Mouse (Mus musculus): ENCODE measurements around the gene Pgpep1l. TPM values are rescaled to one million over a fixed set of nuclear protein-coding genes. Genes with fewer than 3 reads are reported as not detected.

The Pgpep1l gene
- 0.51 TPM in 1 of 2 replicates, not detected in the other for polyA plus RNA-seq (2014; fragmentation: Nextera tagmentation; extraction: Ambion mirVana)

GRCm38 (mm10) chr7:68264028-68264453, at the start of gene Pgpep1l:
Gene Pgpep1l (minus strand): TSS chr7:68264233.
- 4% methylated on average over 25 of the region's 25 CpGs for WGBS (ENCODE audit: insufficient replicate concordance)
- Histone ChIP-seq H3K27ac (ENCODE audit: low read depth, low read length) (no peak within 1 kb of the TSS), H3K9ac (ENCODE audit: low read depth, low read length) (0 out of 2 replicates have a peak within 1 kb of the TSS, but pooled peaks have one; percentile 35), H3K4me2 (peak within 1 kb of the TSS; percentile 68), H3K27me3 (ENCODE audit: control insufficient read depth, insufficient read depth, low read length) (0 out of 2 replicates have a peak, but pooled peaks cover 7% of the 10 kb centered on the region), H3K4me1 (ENCODE audit: control insufficient read depth, insufficient read depth, low read length) (peaks cover 8% of the 10 kb centered on the region), H3K36me3 (ENCODE audit: control insufficient read depth, insufficient read depth, low read length) (no peaks in the 10 kb centered on the region), H3K9me3 (replicated peaks; ENCODE audit: control insufficient read depth, low read length) (no peaks in the 10 kb centered on the region), H3K4me3 (ENCODE audit: low read depth, low read length) (peak within 1 kb of the TSS; percentile 24)
- peak; percentile 50; the same call in 1 of the 2 replicates for ATAC-seq (replicated peaks; ENCODE audit: insufficient number of reproducible peaks, low FRiP score, low TSS enrichment)

GRCm38 (mm10) chr7:68313038-68313782, 49.2 kb upstream of the Pgpep1l start:
- Histone ChIP-seq H3K9me3 (replicated peaks; ENCODE audit: control insufficient read depth, low read length) (no peaks in the 10 kb centered on the region), H3K27ac (ENCODE audit: low read depth, low read length) (no peak overlapping the region), H3K36me3 (ENCODE audit: control insufficient read depth, insufficient read depth, low read length) (no peaks in the 10 kb centered on the region), H3K4me3 (ENCODE audit: low read depth, low read length) (no peak overlapping the region), H3K4me2 (no peak overlapping the region), H3K4me1 (ENCODE audit: control insufficient read depth, insufficient read depth, low read length) (peaks cover 2% of the 10 kb centered on the region; the same call in 1 of the 2 replicates), H3K27me3 (ENCODE audit: control insufficient read depth, insufficient read depth, low read length) (no peaks in the 10 kb centered on the region), H3K9ac (ENCODE audit: low read depth, low read length) (no peak overlapping the region)
- ATAC-seq (replicated peaks; ENCODE audit: insufficient number of reproducible peaks, low FRiP score, low TSS enrichment): no peak
- WGBS (ENCODE audit: insufficient replicate concordance): 64% methylated on average over 14 of the region's 14 CpGs

DNA sequence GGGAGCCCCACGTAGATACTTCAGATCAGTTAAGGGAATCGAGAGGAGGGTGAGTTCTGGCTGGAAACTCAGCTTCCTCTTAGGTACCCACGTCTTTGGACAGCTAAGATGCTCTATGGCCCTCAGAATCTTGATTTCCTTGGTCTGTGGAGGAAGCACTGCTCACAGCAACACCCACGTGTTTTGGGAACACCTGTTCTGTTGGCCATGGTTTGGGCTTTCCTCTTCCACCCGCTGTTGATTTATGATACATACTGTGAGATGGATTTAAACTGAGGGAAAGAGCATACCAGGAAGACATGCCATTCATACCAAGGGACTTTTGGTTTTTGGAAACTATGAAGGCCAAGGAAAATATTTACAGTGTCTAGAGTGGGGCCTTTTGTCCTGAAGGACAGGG, 48.4 kb upstream of the Pgpep1l start:
- Histone ChIP-seq H3K27me3 (ENCODE audit: control insufficient read depth, insufficient read depth, low read length) (no peaks in the 10 kb centered on the region), H3K4me2 (no peak overlapping the region), H3K4me1 (ENCODE audit: control insufficient read depth, insufficient read depth, low read length) (peaks cover 2% of the 10 kb centered on the region; the same call in 1 of the 2 replicates), H3K9me3 (replicated peaks; ENCODE audit: control insufficient read depth, low read length) (no peaks in the 10 kb centered on the region), H3K4me3 (ENCODE audit: low read depth, low read length) (no peak overlapping the region), H3K27ac (ENCODE audit: low read depth, low read length) (no peak overlapping the region), H3K9ac (ENCODE audit: low read depth, low read length) (no peak overlapping the region), H3K36me3 (ENCODE audit: control insufficient read depth, insufficient read depth, low read length) (no peaks in the 10 kb centered on the region)
- ATAC-seq (replicated peaks; ENCODE audit: insufficient number of reproducible peaks, low FRiP score, low TSS enrichment): no peak
- WGBS (ENCODE audit: insufficient replicate concordance): 83% methylated on average over 5 of the region's 5 CpGs

- H3K27ac ChIP-seq (ENCODE audit: low read depth, low read length): no peak overlapping the region
- H3K9ac ChIP-seq (ENCODE audit: low read depth, low read length): no peak overlapping the region
- no peak for ATAC-seq (replicated peaks; ENCODE audit: insufficient number of reproducible peaks, low FRiP score, low TSS enrichment)
- H3K4me2 ChIP-seq: no peak overlapping the region
- 64% methylated on average over 6 of the region's 6 CpGs for WGBS (ENCODE audit: insufficient replicate concordance)
- no peaks in the 10 kb centered on the region for H3K9me3 ChIP-seq (replicated peaks; ENCODE audit: control insufficient read depth, low read length)
- no peak overlapping the region for H3K4me3 ChIP-seq (ENCODE audit: low read depth, low read length)
- H3K4me1 ChIP-seq (ENCODE audit: control insufficient read depth, insufficient read depth, low read length): peaks cover 2% of the 10 kb centered on the region; the same call in 1 of the 2 replicates
- H3K36me3 ChIP-seq (ENCODE audit: control insufficient read depth, insufficient read depth, low read length): no peaks in the 10 kb centered on the region
- no peaks in the 10 kb centered on the region for H3K27me3 ChIP-seq (ENCODE audit: control insufficient read depth, insufficient read depth, low read length)
Observed at GRCm38 (mm10) chr7:68311469-68311868, 47.4 kb upstream of the Pgpep1l start.

DNA sequence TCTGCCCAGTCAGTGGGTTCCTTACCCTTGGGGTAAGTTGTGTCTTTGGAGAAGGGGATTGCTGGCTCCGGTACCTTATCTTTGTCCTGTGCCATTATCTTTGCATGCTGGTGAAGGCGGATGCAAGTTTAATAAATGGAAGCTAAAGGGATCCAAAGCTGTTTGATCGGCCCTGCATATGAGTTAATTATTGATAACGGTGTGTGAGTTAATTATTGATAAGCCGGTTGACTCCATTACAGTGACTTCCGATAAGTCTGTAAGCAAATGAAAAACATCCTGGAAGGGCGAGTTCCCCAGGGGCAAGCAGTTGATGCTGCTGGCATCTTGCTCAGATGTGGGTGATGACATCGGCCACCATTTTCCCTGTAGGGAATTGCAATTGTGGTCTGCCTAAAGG, 42.7 kb upstream of the Pgpep1l start:
- Histone ChIP-seq H3K27ac (ENCODE audit: low read depth, low read length) (no peak overlapping the region), H3K4me2 (no peak overlapping the region), H3K4me3 (ENCODE audit: low read depth, low read length) (no peak overlapping the region), H3K27me3 (ENCODE audit: control insufficient read depth, insufficient read depth, low read length) (no peaks in the 10 kb centered on the region; the same call in 1 of the 2 replicates), H3K4me1 (ENCODE audit: control insufficient read depth, insufficient read depth, low read length) (no peaks in the 10 kb centered on the region; the same call in 1 of the 2 replicates), H3K9ac (ENCODE audit: low read depth, low read length) (no peak overlapping the region), H3K36me3 (ENCODE audit: control insufficient read depth, insufficient read depth, low read length) (no peaks in the 10 kb centered on the region), H3K9me3 (replicated peaks; ENCODE audit: control insufficient read depth, low read length) (no peaks in the 10 kb centered on the region)
- no peak for ATAC-seq (replicated peaks; ENCODE audit: insufficient number of reproducible peaks, low FRiP score, low TSS enrichment)
- WGBS (ENCODE audit: insufficient replicate concordance): 83% methylated on average over 8 of the region's 8 CpGs

GRCm38 (mm10) chr7:68305781-68306575, 41.9 kb upstream of the Pgpep1l start:
- Histone ChIP-seq H3K36me3 (ENCODE audit: control insufficient read depth, insufficient read depth, low read length) (no peaks in the 10 kb centered on the region), H3K4me3 (ENCODE audit: low read depth, low read length) (no peak overlapping the region), H3K27me3 (ENCODE audit: control insufficient read depth, insufficient read depth, low read length) (no peaks in the 10 kb centered on the region; the same call in 1 of the 2 replicates), H3K27ac (ENCODE audit: low read depth, low read length) (no peak overlapping the region), H3K9me3 (replicated peaks; ENCODE audit: control insufficient read depth, low read length) (no peaks in the 10 kb centered on the region), H3K4me1 (ENCODE audit: control insufficient read depth, insufficient read depth, low read length) (no peaks in the 10 kb centered on the region), H3K9ac (ENCODE audit: low read depth, low read length) (no peak overlapping the region), H3K4me2 (no peak overlapping the region)
- no peak for ATAC-seq (replicated peaks; ENCODE audit: insufficient number of reproducible peaks, low FRiP score, low TSS enrichment)
- WGBS (ENCODE audit: insufficient replicate concordance): 77% methylated on average over 11 of the region's 11 CpGs

- Histone ChIP-seq H3K4me2 (no peak overlapping the region), H3K4me1 (ENCODE audit: control insufficient read depth, insufficient read depth, low read length) (no peaks in the 10 kb centered on the region), H3K9ac (ENCODE audit: low read depth, low read length) (no peak overlapping the region), H3K27ac (ENCODE audit: low read depth, low read length) (no peak overlapping the region), H3K9me3 (replicated peaks; ENCODE audit: control insufficient read depth, low read length) (no peaks in the 10 kb centered on the region), H3K27me3 (ENCODE audit: control insufficient read depth, insufficient read depth, low read length) (no peaks in the 10 kb centered on the region; the same call in 1 of the 2 replicates), H3K4me3 (ENCODE audit: low read depth, low read length) (no peak overlapping the region), H3K36me3 (ENCODE audit: control insufficient read depth, insufficient read depth, low read length) (no peaks in the 10 kb centered on the region)
- no peak for ATAC-seq (replicated peaks; ENCODE audit: insufficient number of reproducible peaks, low FRiP score, low TSS enrichment)
- WGBS (ENCODE audit: insufficient replicate concordance): 50% methylated on average over 6 of the region's 6 CpGs
Observed at GRCm38 (mm10) chr7:68303685-68304084, 39.7 kb upstream of the Pgpep1l start.

GRCm38 (mm10) chr7:68302586-68303433, 38.8 kb upstream of the Pgpep1l start:
- no peak overlapping the region for H3K9ac ChIP-seq (ENCODE audit: low read depth, low read length)
- H3K9me3 ChIP-seq (replicated peaks; ENCODE audit: control insufficient read depth, low read length): no peaks in the 10 kb centered on the region
- H3K27me3 ChIP-seq (ENCODE audit: control insufficient read depth, insufficient read depth, low read length): no peaks in the 10 kb centered on the region; the same call in 1 of the 2 replicates
- H3K4me1 ChIP-seq (ENCODE audit: control insufficient read depth, insufficient read depth, low read length): no peaks in the 10 kb centered on the region
- H3K4me3 ChIP-seq (ENCODE audit: low read depth, low read length): no peak overlapping the region; the same call in 1 of the 2 replicates
- H3K36me3 ChIP-seq (ENCODE audit: control insufficient read depth, insufficient read depth, low read length): no peaks in the 10 kb centered on the region
- H3K27ac ChIP-seq (ENCODE audit: low read depth, low read length): no peak overlapping the region
- no peak; the same call in 1 of the 2 replicates for ATAC-seq (replicated peaks; ENCODE audit: insufficient number of reproducible peaks, low FRiP score, low TSS enrichment)
- 27% methylated on average over 18 of the region's 18 CpGs for WGBS (ENCODE audit: insufficient replicate concordance)
- peak overlapping the region; percentile 54 for H3K4me2 ChIP-seq
